Mouse (Mus musculus) spleen, postnatal 10 days (tissue): Measurements from ENCODE around the gene Fbln2.

Source experiments
- DNase-seq, 2 experiments: peaks; one replicate each; pipeline ENCODE4 v3.0.0; 2021 to 2022; ENCODE audit warnings: low spot score in 2 of 2

Fbln2 gene

GRCm38 (mm10) chr6:91192851-91193545 is 19.3 kb upstream of the Fbln2 start:
- no peak for DNase-seq

- no peak for DNase-seq
These were observed 13.8 kb upstream of the Fbln2 start for GRCm38 (mm10) chr6:91198456-91198855.

GRCm38 (mm10) chr6:91200429-91201188 is 11.6 kb upstream of the Fbln2 start:
- DNase-seq = no peak

- no peak for DNase-seq
These were observed 10.3 kb upstream of the Fbln2 start for GRCm38 (mm10) chr6:91201881-91202341.

- no peak for DNase-seq
These were observed 9.7 kb upstream of the Fbln2 start for GRCm38 (mm10) chr6:91202571-91202970.

GRCm38 (mm10) chr6:91205346-91205745 is 6.9 kb upstream of the Fbln2 start:
- DNase-seq = no peak

- DNase-seq = no peak
These were observed 6.5 kb upstream of the Fbln2 start for GRCm38 (mm10) chr6:91205791-91206190.

GRCm38 (mm10) chr6:91207491-91207890 is 4.8 kb upstream of the Fbln2 start:
- no peak for DNase-seq

GRCm38 (mm10) chr6:91209780-91210179 is 2.5 kb upstream of the Fbln2 start:
- DNase-seq = no peak

GRCm38 (mm10) chr6:91210852-91211251 is 1.4 kb upstream of the Fbln2 start:
- DNase-seq = no peak

GRCm38 (mm10) chr6:91212571-91212970 is 316 bp downstream of the Fbln2 start:
- DNase-seq = peak in 1 of 2 experiments; percentile 23

- DNase-seq = no peak
These were observed 1.3 kb downstream of the Fbln2 start for GRCm38 (mm10) chr6:91213287-91214218.

GRCm38 (mm10) chr6:91215454-91215853 is 3.2 kb downstream of the Fbln2 start:
- DNase-seq = no peak

GRCm38 (mm10) chr6:91218445-91218844 is 6.2 kb downstream of the Fbln2 start:
- DNase-seq = no peak

- DNase-seq = no peak
These were observed 6.6 kb downstream of the Fbln2 start for GRCm38 (mm10) chr6:91218871-91219270.

GRCm38 (mm10) chr6:91220062-91220461 is 7.8 kb downstream of the Fbln2 start:
- no peak for DNase-seq

- peak in 1 of 2 experiments; percentile 32 for DNase-seq
These were observed 8.8 kb downstream of the Fbln2 start for GRCm38 (mm10) chr6:91221094-91221493.

- DNase-seq = no peak
These were observed 10.6 kb downstream of the Fbln2 start for GRCm38 (mm10) chr6:91222694-91223346.

- DNase-seq = no peak
These were observed 12.7 kb downstream of the Fbln2 start for GRCm38 (mm10) chr6:91224939-91225338.

- no peak for DNase-seq
These were observed 13.1 kb downstream of the Fbln2 start for GRCm38 (mm10) chr6:91225346-91225745.

- no peak for DNase-seq
These were observed 13.8 kb downstream of the Fbln2 start for GRCm38 (mm10) chr6:91226058-91226457.
